Mouse (Mus musculus) WW6 (cell line): ENCODE results near the gene Ifi209.
"Not testable (repeated sequence)": the region's sequence is repeated elsewhere in the genome, so short reads cannot be mapped to it uniquely, and the experiment has no call there.

Experiments used
- DNase-seq: peaks from one replicate; pipeline ENCODE4 v3.0.0-alpha.2; 2013; ENCODE audit warnings: low read depth, low spot score

Ifi209 gene

DNA sequence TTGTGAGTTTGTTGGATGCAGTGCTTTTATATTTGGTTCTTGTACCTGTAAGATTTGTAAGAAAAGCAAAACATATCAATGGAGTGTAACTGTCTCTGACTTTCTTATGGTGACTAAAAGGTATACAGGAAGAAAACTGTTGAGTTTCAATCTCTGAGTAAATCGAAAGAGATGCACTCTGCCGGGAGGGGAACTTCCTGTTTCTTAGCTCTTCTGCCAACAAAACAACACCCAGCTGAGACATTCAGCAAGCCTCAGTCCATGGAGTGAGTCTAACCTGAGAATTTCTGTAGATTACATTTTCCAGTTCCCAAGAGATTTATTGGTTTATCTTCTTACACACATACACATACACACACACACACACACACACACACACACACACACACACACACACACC lies at the start of gene Ifi209:
Gene Ifi209, plus strand, starts transcription at position 296 of the 400 bp plus-strand sequence.
- DNase-seq, result not testable (repeated sequence)

DNA sequence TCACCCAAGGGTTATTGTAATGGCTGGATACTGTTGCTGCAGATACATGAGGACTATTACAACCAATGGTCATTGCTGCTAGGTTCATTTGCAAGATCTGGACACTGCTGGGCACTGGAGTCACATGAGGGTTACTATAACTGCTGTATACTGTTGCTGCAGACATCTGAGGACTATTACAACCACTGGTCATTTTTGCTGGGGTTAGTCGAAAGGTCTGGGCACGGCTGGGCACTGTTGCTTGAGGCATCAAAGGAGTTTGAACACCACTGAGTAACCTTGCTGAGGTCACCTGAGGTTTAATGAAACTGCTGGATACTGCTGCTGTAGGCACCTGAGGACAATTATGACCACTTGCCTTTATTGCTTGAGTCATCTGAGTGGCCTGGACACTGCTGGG lies 41.0 kb upstream of the Ifi209 start:
- DNase-seq, result not testable (repeated sequence)

DNA sequence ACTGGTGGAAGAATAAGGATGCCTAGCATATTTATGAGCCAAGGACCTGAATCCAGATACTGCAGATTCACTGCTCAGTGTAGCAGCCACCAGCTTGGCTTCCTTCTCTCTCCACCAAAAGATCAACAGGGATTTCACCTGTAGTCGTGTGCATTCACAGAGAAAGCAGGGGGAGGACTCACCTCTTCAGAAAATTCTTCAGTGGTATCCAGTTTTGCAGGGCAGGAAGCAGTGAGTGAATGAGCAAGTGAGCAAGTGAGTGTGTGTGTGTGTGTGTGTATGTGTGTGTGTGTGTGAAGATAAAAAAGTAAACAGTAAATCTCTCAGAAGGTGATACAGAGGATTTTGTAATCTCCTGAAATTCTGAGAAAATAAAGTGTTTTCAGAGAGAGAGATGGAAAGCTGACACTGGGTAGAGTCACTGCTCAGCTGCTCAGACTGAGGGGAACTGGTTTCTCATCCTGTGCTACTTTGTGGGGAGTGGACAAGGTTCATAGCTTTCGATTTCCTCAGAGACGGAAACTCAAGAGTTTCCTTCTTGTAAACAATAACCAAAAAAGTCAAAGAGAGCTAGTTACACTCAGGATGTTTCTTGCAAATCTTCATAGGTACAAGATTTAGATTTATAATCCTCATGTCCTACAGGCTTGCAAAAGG lies 31.8 kb upstream of the Ifi209 start, which contains the start of gene Ifi213:
Gene Ifi213, minus strand, starts transcription at position 437 of the 657 bp plus-strand sequence.
- DNase-seq, result not testable (repeated sequence)

DNA sequence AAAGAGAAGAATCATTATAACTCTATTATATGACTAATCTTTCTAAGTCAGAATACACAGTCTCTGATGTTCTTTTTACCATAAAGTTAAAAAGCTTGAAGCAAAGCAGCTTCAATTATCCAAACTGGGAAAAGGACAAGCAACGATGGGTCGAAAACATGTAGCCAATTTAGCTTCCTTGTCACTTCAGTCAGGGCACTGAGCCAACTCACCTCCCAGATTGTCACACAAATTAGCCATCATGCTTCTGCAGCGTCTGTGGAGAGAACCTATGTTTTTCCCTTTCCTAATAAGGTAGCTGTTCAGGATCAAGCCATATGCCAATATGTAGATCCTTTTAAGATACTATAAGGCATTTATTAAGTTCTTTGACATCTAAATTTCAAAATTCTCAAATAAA lies 20.4 kb upstream of the Ifi209 start:
- not testable (repeated sequence) for DNase-seq

DNA sequence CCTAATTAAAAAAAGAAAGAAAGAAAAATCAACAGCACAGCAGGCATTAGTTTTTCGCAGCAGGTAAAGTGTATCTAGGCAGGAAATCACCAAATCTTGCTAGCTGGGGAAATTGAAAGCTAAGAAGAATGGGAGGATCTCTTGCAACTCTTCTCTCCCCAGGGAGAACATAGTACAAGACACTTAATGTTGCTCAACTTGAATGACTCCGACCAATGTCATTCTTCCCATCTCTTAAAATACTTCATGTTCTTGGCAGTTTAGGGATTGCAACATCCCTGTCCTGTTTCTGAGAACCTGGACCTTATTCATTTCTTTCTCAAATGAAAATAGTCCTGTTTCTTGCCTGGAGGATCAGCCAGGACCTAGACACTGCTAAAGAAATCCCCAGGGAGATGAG lies 8.5 kb upstream of the Ifi209 start:
- not testable (repeated sequence) for DNase-seq

DNA sequence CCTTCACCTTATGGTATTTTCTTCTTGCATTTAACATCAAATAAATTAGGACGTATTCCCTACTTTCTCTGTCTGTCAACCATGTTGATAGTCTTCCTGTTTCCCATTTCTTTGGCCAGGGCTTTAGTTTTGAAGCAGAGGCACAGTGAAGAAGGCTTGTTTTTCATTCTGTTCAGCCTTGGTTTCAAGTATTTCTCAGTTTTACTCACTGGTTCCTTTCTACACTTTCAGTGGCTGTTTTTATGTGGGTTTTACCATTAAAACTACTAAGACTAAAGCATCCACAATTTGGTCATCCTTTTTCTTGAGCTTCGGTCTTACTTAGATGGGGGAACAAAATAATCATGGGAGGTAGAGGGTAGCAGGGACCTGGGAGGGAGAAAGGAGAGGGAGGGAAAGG lies 6.7 kb upstream of the Ifi209 start:
- DNase-seq, result no peak

DNA sequence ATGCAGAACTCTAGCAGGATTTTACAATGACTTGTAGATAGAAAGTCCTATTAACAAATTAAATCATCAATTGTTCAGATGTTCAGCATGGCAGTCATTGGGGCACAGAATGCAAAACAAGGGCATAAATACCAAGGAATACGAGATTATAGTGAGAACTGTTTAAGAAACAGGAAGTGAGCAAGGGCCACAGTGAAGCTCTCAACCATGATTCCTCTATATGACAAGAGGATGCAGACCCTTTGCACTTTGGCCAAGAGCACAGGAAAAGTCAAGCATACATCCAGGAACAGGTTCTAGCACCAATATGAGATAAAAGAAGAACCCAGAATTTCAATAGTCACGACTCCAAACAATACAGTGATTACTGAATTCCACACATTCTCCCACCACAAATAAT lies 4.0 kb upstream of the Ifi209 start:
- DNase-seq, result no peak

DNA sequence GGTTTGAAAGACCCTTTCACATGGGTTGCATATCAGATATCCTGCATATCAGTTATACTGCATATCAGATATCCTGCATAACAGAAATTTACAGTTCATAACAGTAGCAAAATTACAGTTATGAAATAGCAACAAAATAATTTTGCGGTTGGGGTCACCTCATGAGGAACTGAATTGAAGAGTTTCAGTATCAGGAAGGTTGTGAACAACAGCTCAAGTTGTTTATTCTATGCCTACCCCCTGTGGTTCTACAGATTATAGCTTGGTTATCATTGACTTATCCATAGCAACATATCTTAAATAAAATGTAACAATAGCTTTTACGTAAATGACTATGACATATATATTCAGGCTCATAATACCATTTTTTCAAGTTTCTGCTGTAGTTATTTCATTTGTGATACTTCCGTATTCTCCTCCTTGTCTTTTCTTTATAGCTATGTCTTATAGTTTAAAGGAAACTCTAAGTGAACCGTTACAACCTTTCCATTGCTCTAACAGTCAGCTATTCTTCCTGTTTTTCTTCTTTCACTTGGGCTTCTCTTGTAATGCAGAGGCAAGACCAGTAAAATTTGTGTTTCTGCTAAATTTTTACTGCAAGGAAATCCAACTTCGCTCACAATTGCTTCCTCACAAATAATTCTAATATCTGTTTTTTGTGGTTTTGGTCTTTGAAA lies 3.4 kb downstream of the Ifi209 start:
- DNase-seq, result no peak

DNA sequence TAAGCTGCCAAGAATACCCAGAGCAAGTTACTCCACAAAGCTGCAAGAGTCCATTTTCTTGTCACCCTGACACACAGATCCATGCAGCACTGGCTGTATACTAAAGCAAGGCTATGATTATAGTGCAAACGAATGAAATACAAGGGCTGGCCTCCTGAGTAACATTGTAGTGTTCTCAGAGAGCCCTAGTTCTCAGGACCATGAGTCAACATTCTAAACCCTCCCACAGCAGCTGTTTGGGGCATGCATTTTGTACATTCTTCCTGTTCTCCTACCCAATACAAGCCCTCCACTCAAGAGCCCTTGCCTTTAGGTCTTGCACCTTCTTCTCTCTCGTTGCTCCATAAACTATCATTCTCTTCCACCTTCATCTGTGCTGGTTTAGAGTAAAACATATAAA lies 14.7 kb downstream of the Ifi209 start:
- DNase-seq, result no peak

DNA sequence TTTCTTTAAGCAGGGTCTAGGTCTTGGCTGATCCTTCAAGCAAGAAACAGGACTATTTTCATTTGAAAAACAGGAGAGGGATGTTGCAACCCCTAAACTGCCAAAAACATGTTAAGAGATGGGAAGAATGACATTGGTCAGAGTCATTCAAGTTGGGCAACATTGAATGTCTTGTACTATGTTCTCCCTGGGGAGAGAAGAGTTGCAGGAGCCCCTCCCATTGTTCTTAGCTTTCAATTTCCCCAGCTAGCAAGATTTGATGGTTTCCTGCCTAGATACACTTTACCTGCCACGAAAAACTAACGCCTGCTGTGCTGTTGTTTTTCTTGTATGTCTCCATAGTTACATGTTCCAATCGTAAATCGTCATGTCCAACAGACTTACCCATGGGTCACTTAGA lies 27.3 kb downstream of the Ifi209 start:
- DNase-seq, result no peak

DNA sequence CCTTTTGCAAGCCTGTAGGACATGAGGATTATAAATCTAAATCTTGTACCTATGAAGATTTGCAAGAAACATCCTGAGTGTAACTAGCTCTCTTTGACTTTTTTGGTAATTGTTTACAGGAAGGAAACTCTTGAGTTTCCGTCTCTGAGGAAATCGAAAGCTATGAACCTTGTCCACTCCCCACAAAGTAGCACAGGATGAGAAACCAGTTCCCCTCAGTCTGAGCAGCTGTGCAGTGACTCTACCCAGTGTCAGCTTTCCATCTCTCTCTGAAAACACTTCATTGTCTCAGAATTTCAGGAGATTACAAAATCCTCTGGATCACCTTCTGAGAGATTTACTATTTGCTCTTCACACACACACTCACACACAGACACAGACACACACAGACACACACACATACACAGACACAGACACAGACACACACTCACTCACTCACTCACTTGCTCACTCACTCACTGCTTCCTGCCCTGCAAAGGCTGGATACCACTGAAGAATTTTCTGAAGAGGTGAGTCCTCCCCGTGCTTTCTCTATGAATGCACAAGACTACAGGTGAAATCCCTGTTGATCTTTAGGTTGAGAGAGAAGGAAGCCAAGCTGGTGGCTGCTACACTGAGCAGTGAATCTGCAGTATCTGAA lies 42.9 kb downstream of the Ifi209 start, which contains the start of gene Ifi208:
Gene Ifi208, plus strand, starts transcription at position 218 of the 640 bp plus-strand sequence.
- DNase-seq, result not testable (repeated sequence)

DNA sequence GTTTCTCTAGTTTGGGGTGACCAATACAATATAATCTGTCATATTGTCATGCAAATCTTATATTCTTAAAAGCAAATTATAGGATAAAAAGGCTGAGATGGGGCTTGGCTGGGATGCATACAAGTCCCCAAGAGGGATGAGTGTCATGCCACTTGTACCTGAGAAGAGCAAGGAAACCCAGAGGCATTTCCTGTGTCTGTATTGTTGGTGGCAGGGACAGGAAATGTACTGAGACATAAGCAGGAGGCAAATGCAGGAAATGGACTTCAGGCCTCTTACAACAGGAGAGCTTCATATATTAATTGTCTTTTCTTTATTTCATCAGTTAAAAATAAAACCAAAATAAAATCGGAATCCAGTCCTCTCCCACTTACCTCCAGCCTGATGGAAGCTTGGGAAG lies 47.9 kb downstream of the Ifi209 start:
- not testable (repeated sequence) for DNase-seq

DNA sequence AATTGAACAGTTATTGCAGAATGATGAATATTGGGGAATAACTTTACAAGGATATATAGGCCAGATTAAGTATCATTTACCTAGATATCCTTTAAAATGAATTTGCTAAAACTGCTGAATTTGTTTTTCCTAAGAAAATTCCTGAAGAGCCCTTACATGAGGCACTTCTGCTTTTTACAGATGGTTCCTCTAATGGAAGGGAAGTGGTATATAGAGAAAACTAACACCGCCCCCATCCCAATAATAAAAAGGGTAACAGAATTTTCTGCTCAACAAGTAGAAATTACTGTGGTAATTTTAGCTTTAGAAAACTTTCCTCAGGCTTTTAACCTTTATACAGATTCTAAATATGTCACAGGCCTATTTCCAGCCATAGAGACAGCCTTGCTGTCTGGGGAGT lies 63.6 kb downstream of the Ifi209 start:
- DNase-seq, result no peak
